Mouse (Mus musculus) stomach, postnatal 0 days (tissue): ENCODE measurements around the gene Gpatch8.

Source experiments
- CTCF ChIP-seq: IDR thresholded peaks from 2 replicates; pipeline ENCODE4 v1.5.1; 2016; ENCODE audit warnings: antibody characterized with exemption, low read depth, mild to moderate bottlenecking, moderate library complexity
- EP300 ChIP-seq: optimal IDR thresholded peaks from 2 replicates; pipeline ENCODE3; 2016; ENCODE audit warnings: antibody characterized with exemption

GRCm38 (mm10) chr11:102567157-102567556, 11.0 kb upstream of the Gpatch8 start:
- TF ChIP-seq CTCF: peak; percentile 31
- TF ChIP-seq EP300: no peak
